Mouse (Mus musculus) lung, postnatal 10 days (tissue): ENCODE measurements around the gene Ehbp1.
A peak's percentile ranks its signal among the peaks of the same experiment; 100 is the strongest.

ENCODE experiments used
- DNase-seq: peaks from one replicate; pipeline ENCODE4 v3.0.0; 2021

The Ehbp1 gene

GRCm38 (mm10) chr11:22039854-22040426, 302.2 kb downstream of the Ehbp1 start:
- no peak for DNase-seq

DNA sequence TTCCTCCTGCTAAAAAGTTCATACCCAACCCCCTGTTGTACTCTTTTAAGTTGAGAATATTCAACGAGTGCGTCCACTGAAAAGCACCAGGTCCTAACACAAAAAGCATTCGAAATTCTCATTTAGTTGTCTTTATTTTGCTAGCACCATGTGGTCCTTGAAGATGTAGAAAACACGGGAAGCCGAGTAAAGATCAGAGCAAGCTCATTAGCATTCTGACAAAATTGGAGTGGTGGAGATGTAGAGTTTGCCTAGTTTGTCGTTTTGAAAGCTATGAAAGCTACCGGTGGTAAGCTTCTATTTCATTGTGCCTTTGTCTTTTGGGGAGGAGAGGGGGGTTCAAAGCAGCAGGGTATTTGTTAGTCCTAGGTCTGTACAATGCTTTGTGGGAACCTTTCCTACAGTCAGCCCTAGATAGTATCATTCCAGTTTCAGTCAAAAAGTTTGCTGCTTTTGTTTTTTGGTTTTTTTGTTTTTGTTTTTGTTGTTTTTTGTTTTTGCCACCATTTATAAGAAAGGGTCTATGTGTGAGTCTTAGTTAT, 307.5 kb downstream of the Ehbp1 start:
- no peak for DNase-seq

GRCm38 (mm10) chr11:22033582-22033981, 308.5 kb downstream of the Ehbp1 start:
- DNase-seq, result no peak

- DNase-seq, result no peak
Observed at GRCm38 (mm10) chr11:22020602-22021001, 321.5 kb downstream of the Ehbp1 start.

DNA sequence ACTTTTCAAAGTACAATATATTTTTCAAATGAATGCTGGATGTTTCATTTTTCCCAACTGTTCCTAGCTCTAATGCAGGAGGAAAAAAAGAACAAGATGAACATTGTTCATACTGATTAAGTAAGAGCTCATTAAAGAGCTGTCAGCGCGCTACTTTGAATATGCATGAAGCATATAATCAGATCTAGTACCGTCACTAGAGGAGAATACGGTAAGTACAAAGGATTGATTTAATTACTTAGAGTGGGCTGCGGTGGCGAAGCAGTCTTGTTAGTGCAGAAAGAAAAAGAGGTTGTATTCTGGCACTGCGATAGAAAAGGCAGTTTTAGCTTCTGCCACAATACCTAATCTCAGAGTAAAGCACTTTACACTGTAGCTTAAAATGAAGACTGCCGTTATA, 324.6 kb downstream of the Ehbp1 start:
- no peak for DNase-seq

- DNase-seq, result no peak
Observed at GRCm38 (mm10) chr11:22016341-22016740, 325.8 kb downstream of the Ehbp1 start.

DNA sequence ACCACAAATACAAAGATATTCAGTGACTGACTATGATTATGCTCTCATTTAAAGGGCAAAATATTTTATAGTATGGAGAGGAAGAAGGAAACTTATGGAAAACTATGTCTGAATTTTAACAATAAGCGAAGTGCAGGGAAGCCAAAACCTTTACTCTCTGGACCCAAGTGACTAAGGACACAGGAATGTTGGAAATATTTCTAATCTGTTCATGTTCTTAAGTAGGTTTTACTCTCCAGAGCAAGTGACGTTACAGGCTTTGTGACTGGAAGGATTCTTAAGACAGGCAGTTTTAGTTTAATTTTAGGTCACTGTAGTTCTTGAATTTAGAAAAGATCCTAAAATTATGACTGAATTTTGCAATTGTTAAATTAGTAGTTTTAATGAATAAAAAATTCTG, 333.3 kb downstream of the Ehbp1 start:
- DNase-seq, result no peak

- DNase-seq, result no peak
Observed at GRCm38 (mm10) chr11:22008129-22008596, 333.9 kb downstream of the Ehbp1 start.

DNA sequence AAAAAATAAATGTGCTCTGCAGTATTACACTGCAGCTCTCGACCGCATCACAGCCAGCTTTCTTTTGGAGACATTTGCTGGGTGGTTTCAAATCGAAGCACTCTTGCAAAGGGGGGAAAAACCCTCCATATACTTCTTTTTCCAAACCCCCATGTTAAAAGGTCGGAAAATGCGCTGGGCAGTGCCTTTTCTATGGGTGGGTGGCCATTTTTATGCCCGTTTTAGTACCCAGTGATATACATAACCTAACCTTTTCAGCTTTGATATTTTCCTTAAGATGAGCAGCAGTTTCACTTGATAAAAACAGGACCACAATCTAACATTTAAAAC, 334.3 kb downstream of the Ehbp1 start:
- no peak for DNase-seq

GRCm38 (mm10) chr11:22007088-22007780, 334.9 kb downstream of the Ehbp1 start:
- DNase-seq, result no peak

GRCm38 (mm10) chr11:22006471-22007087, 335.5 kb downstream of the Ehbp1 start:
- no peak for DNase-seq

DNA sequence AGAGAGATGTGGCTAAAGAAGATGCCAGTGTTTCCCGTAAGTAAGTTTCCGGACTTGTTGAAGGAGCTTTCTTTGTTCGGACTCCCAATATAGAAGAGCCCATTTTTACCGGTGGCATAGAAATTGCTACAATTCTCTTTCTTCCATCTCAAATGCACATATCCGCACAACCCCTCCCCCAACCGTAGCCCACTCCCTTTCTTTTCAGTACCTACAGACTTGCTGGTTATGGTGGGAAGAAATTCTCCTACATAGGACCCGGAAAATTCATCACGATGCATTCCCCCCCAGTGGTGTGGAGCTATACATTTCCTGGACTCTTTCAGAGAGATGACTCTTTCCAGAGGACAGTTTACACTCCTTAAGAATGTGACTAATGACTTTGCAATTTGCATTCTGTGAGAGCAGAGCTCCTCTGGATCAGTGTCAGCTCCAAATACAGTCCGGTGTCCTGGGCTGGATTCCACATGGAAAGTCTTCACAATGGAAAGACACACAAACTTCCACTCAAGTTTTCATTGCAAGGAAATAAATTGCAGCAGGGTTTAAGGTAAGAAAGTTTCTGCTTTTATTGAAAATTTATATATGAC, 336.7 kb downstream of the Ehbp1 start:
- DNase-seq, result no peak

DNA sequence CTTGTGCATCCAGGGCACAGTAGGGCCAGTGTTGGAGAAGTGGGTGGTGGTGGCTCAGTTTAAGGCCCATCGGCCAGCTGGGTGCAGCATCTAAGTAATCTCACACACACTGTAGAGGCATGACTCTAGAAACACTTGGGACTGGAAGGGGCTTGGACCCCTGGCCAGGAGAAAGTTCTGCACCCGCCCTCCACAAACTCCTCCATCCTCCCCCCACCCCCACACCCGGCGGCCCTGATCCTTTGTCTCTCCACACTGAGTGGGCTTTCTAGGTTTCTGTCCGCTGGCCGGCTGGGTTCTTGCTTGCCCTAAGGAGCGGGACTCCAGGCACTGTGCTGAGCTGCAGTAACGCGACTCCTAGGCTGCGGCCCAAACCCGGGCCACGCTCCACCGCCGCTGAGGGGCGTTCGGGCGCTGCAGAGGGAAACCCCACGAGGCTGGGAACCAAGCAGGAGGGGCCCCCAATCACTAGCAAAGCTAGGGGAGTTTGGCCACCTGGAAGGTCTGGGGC, 337.7 kb downstream of the Ehbp1 start:
- DNase-seq, result peak; percentile 6

DNA sequence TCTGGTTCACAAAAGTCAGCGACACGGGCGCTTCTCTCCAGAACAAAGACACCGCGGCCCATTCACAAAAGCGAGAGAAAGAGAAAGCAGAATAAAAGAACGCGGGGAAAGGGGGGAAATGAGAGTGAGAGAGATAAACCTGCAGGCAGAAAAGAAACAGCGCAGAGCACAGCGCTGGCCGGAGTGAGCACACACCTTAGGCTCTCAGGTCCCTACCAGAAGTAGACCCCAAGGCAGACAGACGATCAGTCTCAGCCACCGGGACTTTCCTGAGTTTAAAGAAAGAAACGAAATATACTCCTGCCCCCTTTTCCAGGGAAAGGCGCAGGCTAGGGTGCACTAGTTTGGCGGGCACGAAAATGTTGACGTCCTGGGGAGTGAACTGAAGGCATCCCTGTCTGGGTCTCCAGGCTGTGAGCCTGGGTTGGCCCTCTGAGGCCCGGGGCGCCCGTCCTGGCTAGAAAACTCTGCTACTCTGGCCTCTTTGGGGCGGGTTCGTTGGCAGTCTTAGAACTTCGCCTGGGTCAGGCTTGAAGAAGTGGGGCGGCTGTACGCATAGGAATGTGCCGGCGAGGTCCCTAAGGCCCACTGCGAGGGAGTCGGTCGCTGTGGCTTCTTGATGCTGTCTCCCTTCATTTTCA, 338.6 kb downstream of the Ehbp1 start:
- peak; percentile 5 for DNase-seq

DNA sequence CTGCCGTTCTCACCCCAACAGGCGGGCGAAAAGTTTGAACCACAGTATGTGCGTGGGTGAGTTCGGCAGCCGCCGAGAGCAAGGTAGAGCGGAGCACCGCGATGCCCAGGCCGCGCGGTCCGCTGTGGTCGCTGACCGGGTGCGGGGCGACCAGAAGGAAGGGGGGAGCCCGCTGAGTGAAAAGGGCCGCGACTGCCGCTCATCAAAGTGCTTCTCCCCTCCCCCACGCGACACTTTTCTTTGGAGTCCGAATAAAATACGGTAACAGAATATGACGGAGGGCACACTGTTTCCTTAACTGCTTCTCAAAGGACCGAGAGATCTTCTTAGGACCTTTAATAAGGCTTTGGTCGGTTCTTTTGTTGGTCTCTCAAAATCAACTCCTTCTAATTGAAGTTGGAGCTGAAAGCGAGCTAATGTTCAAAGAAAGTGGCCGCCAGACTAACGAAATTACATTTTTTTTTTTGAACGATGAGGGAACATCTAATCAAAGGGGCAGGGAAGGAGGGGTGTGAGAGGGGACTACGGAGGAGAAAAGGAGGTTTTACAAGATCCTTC, 339.2 kb downstream of the Ehbp1 start, which contains the start of gene Otx1:
Otx1 (minus strand) TSS at position 115 of the 558 bp plus-strand sequence.
- no peak for DNase-seq

DNA sequence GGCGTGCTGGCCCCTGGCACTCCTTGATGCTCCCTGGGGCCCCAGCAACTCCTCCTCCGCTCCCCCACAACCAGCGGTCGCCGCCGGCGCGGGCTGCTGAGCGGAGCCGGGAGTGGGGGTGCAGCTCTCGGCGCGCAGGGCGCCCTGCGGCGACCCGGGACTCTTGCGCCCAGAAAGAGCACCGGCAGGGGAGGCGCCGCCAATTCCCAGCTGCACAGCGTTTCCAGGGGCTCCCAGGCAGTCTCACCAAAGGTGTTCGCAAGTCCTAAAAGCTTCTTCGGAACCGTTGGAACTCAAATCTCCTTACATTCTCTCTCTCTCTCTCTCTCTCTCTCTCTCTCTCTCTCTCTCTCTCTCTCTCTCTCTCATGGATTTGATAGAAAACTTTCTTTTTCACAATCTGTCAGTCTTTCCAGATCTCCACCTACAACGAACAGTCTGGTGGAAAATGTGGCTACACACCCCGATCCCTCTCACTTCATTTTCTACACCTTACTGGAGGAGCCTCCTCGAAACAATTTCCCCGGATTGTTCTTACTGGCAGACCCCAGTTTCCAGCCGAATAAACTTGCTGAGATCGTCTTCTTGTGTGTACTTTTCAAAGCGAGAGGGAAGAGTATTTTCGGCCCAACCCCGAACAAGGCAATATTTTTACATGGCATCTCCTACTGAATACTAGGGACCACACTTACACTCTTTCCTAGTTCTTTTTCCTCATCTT, 339.9 kb downstream of the Ehbp1 start:
- no peak for DNase-seq

GRCm38 (mm10) chr11:22001321-22002061, 340.6 kb downstream of the Ehbp1 start:
- DNase-seq, result peak; percentile 51

GRCm38 (mm10) chr11:22000316-22001076, 341.6 kb downstream of the Ehbp1 start:
- DNase-seq, result no peak

DNA sequence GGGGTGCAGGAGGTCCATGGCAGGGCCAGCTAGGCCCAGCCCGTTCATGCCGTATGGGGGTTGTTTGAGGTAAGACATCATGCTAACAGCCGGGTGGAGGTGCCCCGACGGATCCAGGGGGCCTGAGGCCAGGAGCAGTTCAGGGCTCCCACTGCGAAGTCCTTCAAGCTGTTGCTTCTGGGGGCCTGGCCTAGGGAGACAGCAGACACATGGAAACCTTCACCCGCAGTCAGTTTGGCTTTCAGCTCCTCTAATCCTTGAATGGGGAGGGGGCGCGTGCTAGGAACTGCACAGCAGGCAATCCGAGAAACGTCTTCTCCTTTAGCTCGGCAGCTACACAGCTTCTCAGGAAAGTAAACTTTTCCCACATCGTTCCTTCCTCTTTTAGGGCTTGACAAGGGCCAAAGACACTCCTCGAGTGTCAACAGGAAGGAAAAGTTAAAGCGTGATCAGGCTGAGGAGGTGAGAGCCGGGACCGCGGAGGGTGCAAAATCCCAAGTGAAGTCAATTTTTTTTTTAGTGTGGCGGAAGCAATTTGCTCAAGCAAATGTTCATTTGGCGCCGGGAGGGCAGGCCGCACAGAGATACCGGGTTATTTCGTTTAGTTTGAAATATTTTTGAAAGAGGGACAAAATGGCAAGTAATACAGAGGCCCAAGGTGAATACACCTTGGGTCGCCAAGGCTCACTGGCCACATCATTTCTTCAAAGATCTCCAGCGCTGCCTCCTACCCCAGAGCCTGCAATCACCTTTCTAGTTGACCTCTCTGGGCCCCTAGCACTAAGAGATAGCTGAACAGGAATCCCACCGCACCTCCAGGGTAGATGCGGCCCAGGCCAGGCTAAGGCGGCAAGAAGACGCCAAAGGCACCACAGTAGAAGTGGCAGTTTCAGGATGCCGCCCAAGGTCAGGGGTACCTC, 342.4 kb downstream of the Ehbp1 start:
- no peak for DNase-seq
